Mouse (Mus musculus): ENCODE measurements around the gene Ccdc158. TPM values are rescaled to one million over a fixed set of nuclear protein-coding genes. Genes with fewer than 3 reads are reported as not detected.

Ccdc158 gene
- polyA plus RNA-seq, 1 experiment from 2014 or later = 0.59 TPM

DNA sequence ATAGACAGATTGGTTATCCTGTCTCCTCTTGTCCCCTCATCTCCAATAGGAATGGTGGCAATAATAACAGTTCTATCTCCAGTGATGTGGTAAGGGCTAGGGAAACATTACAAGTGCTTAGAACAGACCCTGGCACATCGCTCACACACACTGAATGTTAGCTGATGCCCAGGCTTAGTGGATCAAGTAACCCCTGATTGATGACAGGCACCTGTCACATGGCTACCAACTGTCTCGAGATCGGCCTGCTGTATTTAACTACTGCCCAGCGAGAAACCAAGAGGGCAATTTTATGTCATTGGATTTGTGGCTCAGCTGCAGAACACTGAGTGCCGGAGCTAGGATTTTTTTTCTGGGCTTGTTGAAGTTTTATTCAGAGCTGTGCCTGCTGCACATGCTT lies 80.0 kb downstream of the Ccdc158 start:
- no peak overlapping the region for H3K27ac ChIP-seq (replicated peaks)
- no peak for ATAC-seq (ENCODE audit: extremely low read depth, insufficient number of reproducible peaks, low FRiP score, low TSS enrichment)
- no peaks in the 10 kb centered on the region for H3K36me3 ChIP-seq
- no peaks in the 10 kb centered on the region for H3K9me3 ChIP-seq
- no peak overlapping the region for H3K4me2 ChIP-seq
- H3K4me1 ChIP-seq = no peaks in the 10 kb centered on the region
- H3K27me3 ChIP-seq (replicated peaks) = peaks cover 4% of the 10 kb centered on the region; the same call in 1 of the 2 replicates
- no peak overlapping the region for H3K4me3 ChIP-seq
- H3K9ac ChIP-seq = no peak overlapping the region
- 62% methylated on average over 5 of the region's 5 CpGs for WGBS

DNA sequence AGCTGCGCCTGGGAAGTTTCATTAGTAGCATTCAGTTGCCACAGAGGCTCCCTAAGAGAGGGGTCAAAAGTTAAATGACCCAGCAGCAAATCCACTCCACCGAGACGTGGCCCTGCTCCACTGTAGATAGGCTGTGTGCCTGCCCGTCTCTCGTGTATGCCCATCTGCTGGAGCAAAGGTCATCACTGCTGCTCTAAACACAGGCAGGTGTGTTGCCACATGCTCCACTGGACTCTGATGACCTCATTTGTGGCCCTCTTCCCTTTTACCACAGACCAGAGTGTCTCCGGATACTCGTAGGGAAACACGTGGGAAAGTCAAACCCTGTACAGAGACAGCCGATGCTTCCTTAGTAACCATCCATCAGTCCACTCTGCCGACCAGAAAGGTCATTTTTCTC lies 89.1 kb downstream of the Ccdc158 start:
- ATAC-seq (ENCODE audit: extremely low read depth, insufficient number of reproducible peaks, low FRiP score, low TSS enrichment) = no peak
- no peak overlapping the region for H3K27ac ChIP-seq (replicated peaks)
- no peaks in the 10 kb centered on the region for H3K27me3 ChIP-seq (replicated peaks)
- H3K36me3 ChIP-seq = no peaks in the 10 kb centered on the region
- H3K4me2 ChIP-seq = no peak overlapping the region
- H3K9me3 ChIP-seq = no peaks in the 10 kb centered on the region
- no peak overlapping the region for H3K9ac ChIP-seq
- WGBS = 48% methylated on average over 10 of the region's 10 CpGs
- H3K4me3 ChIP-seq = no peak overlapping the region
- peaks cover 6% of the 10 kb centered on the region; the same call in 1 of the 2 replicates for H3K4me1 ChIP-seq

- ATAC-seq (ENCODE audit: extremely low read depth, insufficient number of reproducible peaks, low FRiP score, low TSS enrichment) = no peak
- Histone ChIP-seq H3K4me3 (no peak overlapping the region), H3K9ac (no peak overlapping the region), H3K36me3 (no peaks in the 10 kb centered on the region), H3K9me3 (no peaks in the 10 kb centered on the region), H3K27ac (replicated peaks) (no peak overlapping the region), H3K4me2 (no peak overlapping the region), H3K27me3 (replicated peaks) (peaks cover 5% of the 10 kb centered on the region), H3K4me1 (peaks cover 4% of the 10 kb centered on the region; the same call in 1 of the 2 replicates)
- WGBS = 79% methylated on average over 14 of the region's 14 CpGs
These were observed 95.5 kb downstream of the Ccdc158 start for GRCm38 (mm10) chr5:92579559-92579958.

DNA sequence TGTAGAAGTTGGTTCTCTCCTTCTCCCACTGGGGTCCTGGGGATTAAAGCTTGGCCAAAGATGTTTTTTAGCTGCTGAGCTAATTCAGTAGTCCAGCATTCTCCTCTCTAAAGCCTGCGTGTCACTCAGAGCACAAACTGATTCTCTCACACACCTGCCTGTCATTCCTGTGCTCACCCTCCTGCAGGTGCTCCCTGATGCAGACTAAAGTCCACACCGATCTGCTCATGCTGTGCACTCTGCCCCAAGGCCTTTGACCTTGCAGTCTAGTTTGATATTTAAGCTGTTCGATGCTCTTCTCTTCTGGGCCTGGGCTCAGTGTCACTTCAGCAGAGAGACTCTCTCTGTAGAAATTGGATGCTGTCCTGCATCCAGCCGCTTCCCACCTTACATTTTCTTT lies 103.8 kb downstream of the Ccdc158 start:
- Histone ChIP-seq H3K9me3 (no peaks in the 10 kb centered on the region), H3K4me1 (no peaks in the 10 kb centered on the region), H3K4me2 (no peak overlapping the region), H3K27ac (replicated peaks) (no peak overlapping the region), H3K36me3 (no peaks in the 10 kb centered on the region), H3K27me3 (replicated peaks) (no peaks in the 10 kb centered on the region), H3K4me3 (no peak overlapping the region), H3K9ac (no peak overlapping the region)
- ATAC-seq (ENCODE audit: extremely low read depth, insufficient number of reproducible peaks, low FRiP score, low TSS enrichment) = no peak
- WGBS = 80% methylated on average over 4 of the region's 4 CpGs

DNA sequence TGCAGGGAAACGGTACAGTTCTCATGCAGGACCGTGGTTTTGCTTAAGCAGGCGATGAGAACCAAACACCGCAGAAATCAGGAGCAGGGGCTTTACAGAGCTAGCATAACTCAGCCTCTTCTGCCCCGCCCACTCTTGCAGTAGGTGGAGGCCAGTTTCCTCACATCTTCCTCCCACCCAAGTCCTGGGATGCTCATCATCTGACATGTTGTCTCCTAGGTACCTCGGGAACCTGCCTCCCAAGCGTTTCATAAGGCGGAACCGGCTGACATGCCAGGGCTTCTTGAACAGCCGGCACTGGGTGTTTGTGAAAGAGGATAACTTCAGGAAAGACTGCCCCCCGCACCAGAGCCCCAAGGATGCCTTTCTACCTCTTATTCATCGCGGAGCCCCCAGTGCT lies 113.1 kb downstream of the Ccdc158 start:
- Histone ChIP-seq H3K9ac (no peak overlapping the region), H3K36me3 (no peaks in the 10 kb centered on the region), H3K4me3 (no peak overlapping the region), H3K4me2 (no peak overlapping the region), H3K9me3 (no peaks in the 10 kb centered on the region), H3K27me3 (replicated peaks) (no peaks in the 10 kb centered on the region), H3K27ac (replicated peaks) (no peak overlapping the region), H3K4me1 (peaks cover 10% of the 10 kb centered on the region)
- WGBS = 77% methylated on average over 13 of the region's 13 CpGs
- no peak for ATAC-seq (ENCODE audit: extremely low read depth, insufficient number of reproducible peaks, low FRiP score, low TSS enrichment)

- Histone ChIP-seq H3K36me3 (no peaks in the 10 kb centered on the region), H3K9ac (no peak overlapping the region), H3K4me2 (no peak overlapping the region), H3K4me1 (peaks cover 10% of the 10 kb centered on the region), H3K4me3 (no peak overlapping the region), H3K27me3 (replicated peaks) (no peaks in the 10 kb centered on the region), H3K9me3 (no peaks in the 10 kb centered on the region), H3K27ac (replicated peaks) (no peak overlapping the region)
- ATAC-seq (ENCODE audit: extremely low read depth, insufficient number of reproducible peaks, low FRiP score, low TSS enrichment) = no peak
- 60% methylated on average over 2 of the region's 2 CpGs for WGBS
These were observed 114.9 kb downstream of the Ccdc158 start for GRCm38 (mm10) chr5:92560201-92560600.

Other genes with a start within 250 kb of the Ccdc158 start
- 35.8 and 39.4 TPM in 2 replicates for gene Nup54, start 240.1 kb downstream of the Ccdc158 start, polyA plus RNA-seq (2015; fragmentation: Nextera tagmentation; extraction: Ambion mirVana)
- 14.4 and 15.6 TPM in 2 replicates for gene Scarb2, start 168.4 kb downstream of the Ccdc158 start, polyA plus RNA-seq (2015; fragmentation: Nextera tagmentation; extraction: Ambion mirVana)
- gene Fam47e, start 120.2 kb downstream of the Ccdc158 start, polyA plus RNA-seq (2015; fragmentation: Nextera tagmentation; extraction: Ambion mirVana) = not detected in 2 replicates
- gene Stbd1, start 72.2 kb downstream of the Ccdc158 start, polyA plus RNA-seq (2015; fragmentation: Nextera tagmentation; extraction: Ambion mirVana) = 77.8 and 83.8 TPM in 2 replicates
- 9.3 and 10.3 TPM in 2 replicates for gene Shroom3, start 8.2 kb upstream of the Ccdc158 start, polyA plus RNA-seq (2015; fragmentation: Nextera tagmentation; extraction: Ambion mirVana)

Measured in heart, embryonic 13.5 days (tissue).